Mouse (Mus musculus) small intestine, adult 2 months (tissue): ENCODE results near the gene Gm34653.

ENCODE experiments used
- CTCF ChIP-seq: fragments of 200-500 bp; IDR thresholded peaks from 2 replicates; pipeline ENCODE4 v1.5.1; 2012; ENCODE audit warnings: low read depth, mild to moderate bottlenecking, control low read depth, inconsistent platforms, low read length, moderate library complexity, mixed read lengths; ENCODE audit not compliant: insufficient replicate concordance, insufficient read length; ENCODE audit errors: extremely low read depth
- POLR2A ChIP-seq: fragments of 200-500 bp; IDR thresholded peaks from 2 replicates; pipeline ENCODE4 v1.6.1; 2012; ENCODE audit warnings: low read depth, mild to moderate bottlenecking, control low read depth, inconsistent platforms, low read length, moderate library complexity

GRCm38 (mm10) chr2:34870520-34871474 lies 38.0 kb downstream of the Gm34653 start:
- peak; percentile 95 for TF ChIP-seq POLR2A
- TF ChIP-seq CTCF: no peak
